Mouse (Mus musculus): ENCODE results near the gene Shmt2. TPM values are rescaled to one million over a fixed set of nuclear protein-coding genes. Genes with fewer than 3 reads are reported as not detected.

Gene Shmt2
- polyA plus RNA-seq, 1 experiment from 2014 or later: 121 TPM

GRCm38 (mm10) chr10:127526681-127527080, 4.4 kb upstream of the Shmt2 start:
- no peaks in the 10 kb centered on the region for H3K36me3 ChIP-seq
- H3K27ac ChIP-seq (replicated peaks): peak overlapping the region; percentile 61
- peaks cover 79% of the 10 kb centered on the region for H3K4me1 ChIP-seq
- peak overlapping the region; percentile 44 for H3K4me3 ChIP-seq
- under 1% methylated on average over 26 of the region's 26 CpGs for WGBS
- DNase-seq (ENCODE audit: low spot score): peak; percentile 80
- H3K27me3 ChIP-seq (ENCODE audit: low read depth, poor library complexity, severe bottlenecking): peaks cover 91% of the 10 kb centered on the region
- no peaks in the 10 kb centered on the region for H3K9me3 ChIP-seq (replicated peaks)

- no peaks in the 10 kb centered on the region for H3K9me3 ChIP-seq (replicated peaks)
- WGBS: 2% methylated on average over 26 of the region's 26 CpGs
- H3K27ac ChIP-seq (replicated peaks): peak overlapping the region; percentile 61; the same call in 1 of the 2 replicates
- no peak for DNase-seq (ENCODE audit: low spot score)
- H3K27me3 ChIP-seq (ENCODE audit: low read depth, poor library complexity, severe bottlenecking): peaks cover 85% of the 10 kb centered on the region
- no peaks in the 10 kb centered on the region for H3K36me3 ChIP-seq
- H3K4me1 ChIP-seq: peaks cover 79% of the 10 kb centered on the region
- H3K4me3 ChIP-seq: peak overlapping the region; percentile 44
These were observed 3.8 kb upstream of the Shmt2 start for GRCm38 (mm10) chr10:127526048-127526447.

- Histone ChIP-seq H3K4me3 (peak overlapping the region; percentile 23), H3K4me1 (peaks cover 79% of the 10 kb centered on the region), H3K9me3 (replicated peaks) (peaks cover 6% of the 10 kb centered on the region; the same call in 1 of the 2 replicates), H3K27me3 (ENCODE audit: low read depth, poor library complexity, severe bottlenecking) (peaks cover 83% of the 10 kb centered on the region), H3K36me3 (peaks cover 12% of the 10 kb centered on the region), H3K27ac (replicated peaks) (0 out of 2 replicates have a peak overlapping the region, but pooled peaks have one; percentile 23)
- WGBS: under 1% methylated on average over 22 of the region's 23 CpGs
- no peak for DNase-seq (ENCODE audit: low spot score)
These were observed 2.5 kb upstream of the Shmt2 start for GRCm38 (mm10) chr10:127524646-127525255.

- no peak for DNase-seq (ENCODE audit: low spot score)
- H3K4me1 ChIP-seq: peaks cover 70% of the 10 kb centered on the region
- H3K4me3 ChIP-seq: peak overlapping the region; percentile 69
- peaks cover 41% of the 10 kb centered on the region for H3K36me3 ChIP-seq
- peaks cover 83% of the 10 kb centered on the region for H3K27me3 ChIP-seq (ENCODE audit: low read depth, poor library complexity, severe bottlenecking)
- H3K27ac ChIP-seq (replicated peaks): peak overlapping the region; percentile 83
- 14% methylated on average over 12 of the region's 12 CpGs for WGBS
- H3K9me3 ChIP-seq (replicated peaks): peaks cover 15% of the 10 kb centered on the region; the same call in 1 of the 2 replicates
These were observed 598 bp downstream of the Shmt2 start for GRCm38 (mm10) chr10:127521611-127522080.

- peaks cover 41% of the 10 kb centered on the region for H3K36me3 ChIP-seq
- peaks cover 15% of the 10 kb centered on the region; the same call in 1 of the 2 replicates for H3K9me3 ChIP-seq (replicated peaks)
- peaks cover 83% of the 10 kb centered on the region for H3K27me3 ChIP-seq (ENCODE audit: low read depth, poor library complexity, severe bottlenecking)
- no peak for DNase-seq (ENCODE audit: low spot score)
- H3K27ac ChIP-seq (replicated peaks): 0 out of 2 replicates have a peak overlapping the region, but pooled peaks have one; percentile 17
- 82% methylated on average over 20 of the region's 20 CpGs for WGBS
- H3K4me1 ChIP-seq: peaks cover 70% of the 10 kb centered on the region
- peak overlapping the region; percentile 69 for H3K4me3 ChIP-seq
These were observed 1.4 kb downstream of the Shmt2 start for GRCm38 (mm10) chr10:127520714-127521357.

GRCm38 (mm10) chr10:127519903-127520713, 2.1 kb downstream of the Shmt2 start:
- Histone ChIP-seq H3K4me1 (peaks cover 70% of the 10 kb centered on the region), H3K9me3 (replicated peaks) (peaks cover 15% of the 10 kb centered on the region; the same call in 1 of the 2 replicates), H3K27me3 (ENCODE audit: low read depth, poor library complexity, severe bottlenecking) (peaks cover 83% of the 10 kb centered on the region)

GRCm38 (mm10) chr10:127519041-127519701, 3.1 kb downstream of the Shmt2 start:
- Histone ChIP-seq H3K27me3 (ENCODE audit: low read depth, poor library complexity, severe bottlenecking) (peaks cover 83% of the 10 kb centered on the region), H3K4me3 (no peak overlapping the region), H3K27ac (replicated peaks) (no peak overlapping the region), H3K4me1 (peaks cover 70% of the 10 kb centered on the region), H3K9me3 (replicated peaks) (peaks cover 15% of the 10 kb centered on the region; the same call in 1 of the 2 replicates), H3K36me3 (peaks cover 41% of the 10 kb centered on the region)
- DNase-seq (ENCODE audit: low spot score): no peak
- WGBS: 92% methylated on average over 25 of the region's 26 CpGs

More at GRCm38 (mm10) chr10:127519903-127520713, 2.1 kb downstream of the Shmt2 start:
- H3K27ac ChIP-seq (replicated peaks): peak overlapping the region; percentile 17; the same call in 1 of the 2 replicates
- no peak for DNase-seq (ENCODE audit: low spot score)
- H3K4me3 ChIP-seq: no peak overlapping the region; the same call in 1 of the 2 replicates
- peaks cover 41% of the 10 kb centered on the region for H3K36me3 ChIP-seq
- WGBS: 93% methylated on average over 37 of the region's 37 CpGs

- H3K4me3 ChIP-seq: no peak overlapping the region
- H3K9me3 ChIP-seq (replicated peaks): peaks cover 15% of the 10 kb centered on the region; the same call in 1 of the 2 replicates
- H3K4me1 ChIP-seq: peaks cover 82% of the 10 kb centered on the region
- H3K36me3 ChIP-seq: peaks cover 41% of the 10 kb centered on the region
- 91% methylated on average over 22 of the region's 22 CpGs for WGBS
- no peak overlapping the region for H3K27ac ChIP-seq (replicated peaks)
- DNase-seq (ENCODE audit: low spot score): no peak
- H3K27me3 ChIP-seq (ENCODE audit: low read depth, poor library complexity, severe bottlenecking): peaks cover 83% of the 10 kb centered on the region
These were observed 4.3 kb downstream of the Shmt2 start for GRCm38 (mm10) chr10:127517941-127518340.

- Histone ChIP-seq H3K9me3 (replicated peaks) (peaks cover 15% of the 10 kb centered on the region; the same call in 1 of the 2 replicates), H3K36me3 (peaks cover 41% of the 10 kb centered on the region), H3K27me3 (ENCODE audit: low read depth, poor library complexity, severe bottlenecking) (peaks cover 92% of the 10 kb centered on the region), H3K4me3 (peak overlapping the region; percentile 44), H3K4me1 (peaks cover 90% of the 10 kb centered on the region), H3K27ac (replicated peaks) (peak overlapping the region; percentile 75)
- 6% methylated on average over 30 of the region's 30 CpGs for WGBS
- peak; percentile 66 for DNase-seq (ENCODE audit: low spot score)
These were observed 5.5 kb downstream of the Shmt2 start for GRCm38 (mm10) chr10:127516576-127517260.

GRCm38 (mm10) chr10:127515983-127516459, 6.2 kb downstream of the Shmt2 start:
- H3K4me3 ChIP-seq: peak overlapping the region; percentile 44
- H3K27me3 ChIP-seq (ENCODE audit: low read depth, poor library complexity, severe bottlenecking): peaks cover 99% of the 10 kb centered on the region
- DNase-seq (ENCODE audit: low spot score): peak; percentile 33
- 10% methylated on average over 8 of the region's 8 CpGs for WGBS
- H3K4me1 ChIP-seq: peaks cover 90% of the 10 kb centered on the region
- H3K9me3 ChIP-seq (replicated peaks): peaks cover 15% of the 10 kb centered on the region; the same call in 1 of the 2 replicates
- peak overlapping the region; percentile 75; the same call in 1 of the 2 replicates for H3K27ac ChIP-seq (replicated peaks)
- H3K36me3 ChIP-seq: peaks cover 41% of the 10 kb centered on the region

- DNase-seq (ENCODE audit: low spot score): peak; percentile 59
- peaks cover 37% of the 10 kb centered on the region for H3K36me3 ChIP-seq
- peaks cover 90% of the 10 kb centered on the region for H3K4me1 ChIP-seq
- 24% methylated on average over 9 of the region's 9 CpGs for WGBS
- peaks cover 100% of the 10 kb centered on the region for H3K27me3 ChIP-seq (ENCODE audit: low read depth, poor library complexity, severe bottlenecking)
- H3K27ac ChIP-seq (replicated peaks): 0 out of 2 replicates have a peak overlapping the region, but pooled peaks have one; percentile 39
- H3K9me3 ChIP-seq (replicated peaks): peaks cover 15% of the 10 kb centered on the region; the same call in 1 of the 2 replicates
- H3K4me3 ChIP-seq: peak overlapping the region; percentile 22
These were observed 6.8 kb downstream of the Shmt2 start for GRCm38 (mm10) chr10:127515271-127515982.
